Mouse (Mus musculus): ENCODE results near the gene Tgfb1i1.

- TF ChIP-seq GATA1 (IDR thresholded peaks at IDR 0.05; ENCODE audit: low read length) (no peak), TAL1 (IDR thresholded peaks at IDR 0.05; ENCODE audit: low read length) (no peak)
These were observed 26.7 kb upstream of the Tgfb1i1 start for GRCm38 (mm10) chr7:128219952-128220351.

All from erythroblast, embryonic 14.5 days (primary cell).